Mouse (Mus musculus): ENCODE measurements around the gene Ints3. TPM values are rescaled to one million over a fixed set of nuclear protein-coding genes. Genes with fewer than 3 reads are reported as not detected.
A peak's percentile ranks its signal among the peaks of the same experiment; 100 is the strongest.

Ints3 gene
- total and polyA plus RNA-seq, 2 experiments = 8.9 to 12.4 TPM

GRCm38 (mm10) chr3:90388726-90389510, 44.5 kb downstream of the Ints3 start:
- no peak for DNase-seq (ENCODE audit: extremely low read depth, low read depth, low spot score)
- peaks cover 2% of the 10 kb centered on the region; the same call in 1 of the 2 replicates for H3K4me1 ChIP-seq (ENCODE audit: control insufficient read depth, insufficient read depth, low read length)
- no peak for TF ChIP-seq CTCF (IDR thresholded peaks at IDR 0.05; ENCODE audit: low read depth, low read length)
- TF ChIP-seq POLR2A (IDR thresholded peaks at IDR 0.05; ENCODE audit: extremely low read depth, insufficient read depth, low read length) = no peak
- WGBS = 24% methylated on average over 53 of the region's 53 CpGs
- peaks cover 5% of the 10 kb centered on the region; the same call in 1 of the 2 replicates for H3K36me3 ChIP-seq (ENCODE audit: control insufficient read depth, insufficient read depth, low read length)
- H3K79me2 ChIP-seq (ENCODE audit: control insufficient read depth, insufficient read depth, low read length) = no peaks in the 10 kb centered on the region
- no peak overlapping the region for H3K27ac ChIP-seq (replicated peaks; ENCODE audit: insufficient read depth, low read depth, low read length)
- H3K9ac ChIP-seq (ENCODE audit: low read depth, low read length) = peak overlapping the region; percentile 49
- H3K27me3 ChIP-seq (ENCODE audit: control insufficient read depth, insufficient read depth, low read length) = no peaks in the 10 kb centered on the region; the same call in 1 of the 2 replicates
- H3K4me3 ChIP-seq (ENCODE audit: insufficient read depth, low read depth, low read length) = peak overlapping the region; percentile 55

- no peak overlapping the region for H3K9ac ChIP-seq (ENCODE audit: low read depth, low read length)
- H3K27me3 ChIP-seq (ENCODE audit: control insufficient read depth, insufficient read depth, low read length) = no peaks in the 10 kb centered on the region; the same call in 1 of the 2 replicates
- no peak overlapping the region for H3K4me3 ChIP-seq (ENCODE audit: insufficient read depth, low read depth, low read length)
- no peak for TF ChIP-seq CTCF (IDR thresholded peaks at IDR 0.05; ENCODE audit: low read depth, low read length)
- no peak for TF ChIP-seq POLR2A (IDR thresholded peaks at IDR 0.05; ENCODE audit: extremely low read depth, insufficient read depth, low read length)
- peaks cover 3% of the 10 kb centered on the region; the same call in 1 of the 2 replicates for H3K36me3 ChIP-seq (ENCODE audit: control insufficient read depth, insufficient read depth, low read length)
- no peaks in the 10 kb centered on the region for H3K79me2 ChIP-seq (ENCODE audit: control insufficient read depth, insufficient read depth, low read length)
- WGBS = 96% methylated on average over 4 of the region's 4 CpGs
- H3K27ac ChIP-seq (replicated peaks; ENCODE audit: insufficient read depth, low read depth, low read length) = no peak overlapping the region
- no peak for DNase-seq (ENCODE audit: extremely low read depth, low read depth, low spot score)
- H3K4me1 ChIP-seq (ENCODE audit: control insufficient read depth, insufficient read depth, low read length) = peaks cover 2% of the 10 kb centered on the region; the same call in 1 of the 2 replicates
Measured at GRCm38 (mm10) chr3:90388192-90388591, 45.2 kb downstream of the Ints3 start.

- Histone ChIP-seq H3K4me3 (ENCODE audit: insufficient read depth, low read depth, low read length) (no peak overlapping the region), H3K79me2 (ENCODE audit: control insufficient read depth, insufficient read depth, low read length) (no peaks in the 10 kb centered on the region), H3K9ac (ENCODE audit: low read depth, low read length) (no peak overlapping the region), H3K27ac (replicated peaks; ENCODE audit: insufficient read depth, low read depth, low read length) (no peak overlapping the region), H3K4me1 (ENCODE audit: control insufficient read depth, insufficient read depth, low read length) (peaks cover 2% of the 10 kb centered on the region; the same call in 1 of the 2 replicates), H3K36me3 (ENCODE audit: control insufficient read depth, insufficient read depth, low read length) (peaks cover 2% of the 10 kb centered on the region; the same call in 1 of the 2 replicates), H3K27me3 (ENCODE audit: control insufficient read depth, insufficient read depth, low read length) (no peaks in the 10 kb centered on the region; the same call in 1 of the 2 replicates)
- DNase-seq (ENCODE audit: extremely low read depth, low read depth, low spot score) = no peak
- WGBS = 52% methylated on average over 11 of the region's 11 CpGs
- TF ChIP-seq POLR2A (IDR thresholded peaks at IDR 0.05; ENCODE audit: extremely low read depth, insufficient read depth, low read length) (no peak), CTCF (IDR thresholded peaks at IDR 0.05; ENCODE audit: low read depth, low read length) (no peak)
Measured at GRCm38 (mm10) chr3:90387483-90387882, 45.9 kb downstream of the Ints3 start.

GRCm38 (mm10) chr3:90386817-90387216, 46.6 kb downstream of the Ints3 start:
- TF ChIP-seq POLR2A (IDR thresholded peaks at IDR 0.05; ENCODE audit: extremely low read depth, insufficient read depth, low read length) (no peak), CTCF (IDR thresholded peaks at IDR 0.05; ENCODE audit: low read depth, low read length) (no peak)
- no peak for DNase-seq (ENCODE audit: extremely low read depth, low read depth, low spot score)
- H3K4me1 ChIP-seq (ENCODE audit: control insufficient read depth, insufficient read depth, low read length) = peaks cover 2% of the 10 kb centered on the region; the same call in 1 of the 2 replicates
- whole genome bisulfite sequencing = 96% methylated on average over 10 of the region's 10 CpGs
- no peak overlapping the region for H3K4me3 ChIP-seq (ENCODE audit: insufficient read depth, low read depth, low read length)
- no peak overlapping the region for H3K27ac ChIP-seq (replicated peaks; ENCODE audit: insufficient read depth, low read depth, low read length)
- H3K27me3 ChIP-seq (ENCODE audit: control insufficient read depth, insufficient read depth, low read length) = no peaks in the 10 kb centered on the region; the same call in 1 of the 2 replicates
- H3K9ac ChIP-seq (ENCODE audit: low read depth, low read length) = no peak overlapping the region
- no peaks in the 10 kb centered on the region for H3K36me3 ChIP-seq (ENCODE audit: control insufficient read depth, insufficient read depth, low read length)
- H3K79me2 ChIP-seq (ENCODE audit: control insufficient read depth, insufficient read depth, low read length) = no peaks in the 10 kb centered on the region

- Histone ChIP-seq H3K36me3 (ENCODE audit: control insufficient read depth, insufficient read depth, low read length) (no peaks in the 10 kb centered on the region), H3K27me3 (ENCODE audit: control insufficient read depth, insufficient read depth, low read length) (no peaks in the 10 kb centered on the region; the same call in 1 of the 2 replicates), H3K79me2 (ENCODE audit: control insufficient read depth, insufficient read depth, low read length) (no peaks in the 10 kb centered on the region), H3K9ac (ENCODE audit: low read depth, low read length) (no peak overlapping the region), H3K4me3 (ENCODE audit: insufficient read depth, low read depth, low read length) (no peak overlapping the region), H3K4me1 (ENCODE audit: control insufficient read depth, insufficient read depth, low read length) (peaks cover under 1% of the 10 kb centered on the region; the same call in 1 of the 2 replicates), H3K27ac (replicated peaks; ENCODE audit: insufficient read depth, low read depth, low read length) (no peak overlapping the region)
- TF ChIP-seq CTCF (IDR thresholded peaks at IDR 0.05; ENCODE audit: low read depth, low read length) (no peak), POLR2A (IDR thresholded peaks at IDR 0.05; ENCODE audit: extremely low read depth, insufficient read depth, low read length) (no peak)
- no peak for DNase-seq (ENCODE audit: extremely low read depth, low read depth, low spot score)
- WGBS = 74% methylated on average over 7 of the region's 7 CpGs
Measured at GRCm38 (mm10) chr3:90384851-90385375, 48.5 kb downstream of the Ints3 start.

All from liver, adult 2 months (tissue).